Mouse (Mus musculus): ENCODE results near the gene Scn4b. TPM values are rescaled to one million over a fixed set of nuclear protein-coding genes. Genes with fewer than 3 reads are reported as not detected.
A peak's percentile ranks its signal among the peaks of the same experiment; 100 is the strongest.

The Scn4b gene
- total RNA-seq (2022), result 100 to 1,000 TPM; 160 to 218 (median 183) TPM

GRCm38 (mm10) chr9:45138191-45139032, at the start of gene Scn4b:
Gene Scn4b (plus strand): TSS chr9:45138395.
- DNase-seq (ENCODE audit: low spot score in 2 of 2), result no peak

GRCm38 (mm10) chr9:45090811-45091210, 47.4 kb upstream of the Scn4b start:
- DNase-seq (ENCODE audit: low spot score in 2 of 2), result no peak

- DNase-seq (ENCODE audit: low spot score in 2 of 2), result no peak
Observed at GRCm38 (mm10) chr9:45092641-45093040, 45.6 kb upstream of the Scn4b start.

- DNase-seq (ENCODE audit: low spot score in 2 of 2), result no peak
Observed at GRCm38 (mm10) chr9:45095149-45095937, 42.9 kb upstream of the Scn4b start.

- no peak for DNase-seq (ENCODE audit: low spot score in 2 of 2)
Observed at GRCm38 (mm10) chr9:45097877-45098276, 40.3 kb upstream of the Scn4b start.

- DNase-seq (ENCODE audit: low spot score in 2 of 2), result no peak
Observed at GRCm38 (mm10) chr9:45098426-45098825, 39.8 kb upstream of the Scn4b start.

- no peak for DNase-seq (ENCODE audit: low spot score in 2 of 2)
Observed at GRCm38 (mm10) chr9:45102528-45102927, 35.7 kb upstream of the Scn4b start.

GRCm38 (mm10) chr9:45103211-45103979, 34.8 kb upstream of the Scn4b start:
- no peak for DNase-seq (ENCODE audit: low spot score in 2 of 2)

GRCm38 (mm10) chr9:45105596-45106374, 32.4 kb upstream of the Scn4b start:
- no peak for DNase-seq (ENCODE audit: low spot score in 2 of 2)

GRCm38 (mm10) chr9:45115706-45116105, 22.5 kb upstream of the Scn4b start:
- peak in 1 of 2 experiments; percentile 71 for DNase-seq (ENCODE audit: low spot score in 2 of 2)

- no peak for DNase-seq (ENCODE audit: low spot score in 2 of 2)
Observed at GRCm38 (mm10) chr9:45116819-45117218, 21.4 kb upstream of the Scn4b start.

- no peak for DNase-seq (ENCODE audit: low spot score in 2 of 2)
Observed at GRCm38 (mm10) chr9:45117741-45118431, 20.3 kb upstream of the Scn4b start, which contains the start of gene Scn2b. Gene Scn2b (plus strand): TSS chr9:45117782.

- DNase-seq (ENCODE audit: low spot score in 2 of 2), result no peak
Observed at GRCm38 (mm10) chr9:45118552-45118951, 19.6 kb upstream of the Scn4b start.

GRCm38 (mm10) chr9:45119316-45119953, 18.8 kb upstream of the Scn4b start:
- DNase-seq (ENCODE audit: low spot score in 2 of 2), result no peak

GRCm38 (mm10) chr9:45119954-45120530, 18.2 kb upstream of the Scn4b start:
- DNase-seq (ENCODE audit: low spot score in 2 of 2), result no peak

GRCm38 (mm10) chr9:45120567-45120966, 17.6 kb upstream of the Scn4b start:
- no peak for DNase-seq (ENCODE audit: low spot score in 2 of 2)

- DNase-seq (ENCODE audit: low spot score in 2 of 2), result no peak
Observed at GRCm38 (mm10) chr9:45121001-45121400, 17.2 kb upstream of the Scn4b start.

- peak in 1 of 2 experiments; percentile 51 for DNase-seq (ENCODE audit: low spot score in 2 of 2)
Observed at GRCm38 (mm10) chr9:45121769-45122168, 16.4 kb upstream of the Scn4b start.

GRCm38 (mm10) chr9:45122209-45122761, 15.9 kb upstream of the Scn4b start:
- peak in 1 of 2 experiments; percentile 86 for DNase-seq (ENCODE audit: low spot score in 2 of 2)

Data from left cerebral cortex, adult 8-10 months (tissue).